Mouse (Mus musculus): ENCODE measurements around the gene Lima1.
"Not testable (repeated sequence)": the region's sequence is repeated elsewhere in the genome, so short reads cannot be mapped to it uniquely, and the experiment has no call there.

DNA sequence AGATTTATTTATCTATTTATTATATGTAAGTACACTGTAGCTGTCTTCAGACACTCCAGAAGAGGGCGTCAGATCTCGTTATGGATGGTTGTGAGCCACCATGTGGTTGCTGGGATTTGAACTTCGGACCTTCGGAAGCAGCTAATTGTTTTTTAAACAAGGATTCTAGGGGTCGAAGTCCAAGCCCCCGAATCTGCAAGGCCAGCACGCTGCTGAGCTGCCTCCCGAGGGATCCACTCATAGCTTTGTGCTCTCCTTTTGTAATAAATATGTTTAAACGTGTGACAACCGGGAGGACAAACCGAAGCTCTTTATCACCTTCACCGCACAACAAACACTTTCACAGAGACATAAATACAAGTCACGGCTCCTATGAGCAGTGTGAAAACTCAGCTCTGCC is 52.8 kb downstream of the Lima1 start:
- not testable (repeated sequence) for TF ChIP-seq CTCF (IDR thresholded peaks at IDR 0.05; ENCODE audit: borderline replicate concordance, insufficient read depth, low read depth, low read length); POLR2A (IDR thresholded peaks at IDR 0.05; ENCODE audit: borderline replicate concordance, insufficient read depth, low read length)
